ENCODE assay signal across 17 mouse cellular contexts in the genomic region with DNA sequence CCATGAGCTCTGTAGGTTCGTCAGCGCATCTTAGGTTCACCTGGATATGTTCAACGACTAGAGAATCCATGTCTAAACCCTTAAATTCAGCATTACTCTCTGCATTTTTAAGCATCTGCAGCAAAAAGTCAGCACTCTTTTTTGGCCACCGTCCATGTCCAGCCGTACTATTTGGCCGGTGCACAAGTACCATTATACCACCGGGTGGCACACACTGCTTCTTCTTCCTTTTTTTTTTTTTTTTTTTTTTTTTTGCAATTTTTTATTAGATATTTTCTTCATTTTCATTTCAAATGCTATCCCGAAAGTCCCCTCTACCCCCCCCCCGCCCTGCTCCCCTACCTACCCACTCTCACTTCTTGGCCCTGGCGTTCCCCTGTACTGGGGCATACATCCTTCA. TPM values are rescaled to one million over a fixed set of nuclear protein-coding genes. Genes with fewer than 3 reads are reported as not detected.
"Had no signal": no experiment of that assay in that cellular context is flagged by ENCODE, and none has a peak within 500 bp of the region (broad histone marks: within the 10 kb centered on the region; RNA-seq: fewer than 3 reads in every experiment).

No protein-coding gene starts in this region.

- H3K9ac ChIP-seq: kidney, embryonic 15.5 days; limb, embryonic 12.5 days; liver, embryonic 14.5 days; midbrain, embryonic 15.5 days; neural tube, embryonic 12.5 days had no signal

- H3K27ac ChIP-seq: kidney, embryonic 15.5 days; limb, embryonic 12.5 days; liver, embryonic 14.5 days; macrophage; midbrain, embryonic 15.5 days; neural tube, embryonic 12.5 days; stomach, postnatal 0 days had no signal

- H3K4me2 ChIP-seq: kidney, embryonic 15.5 days; limb, embryonic 12.5 days; midbrain, embryonic 11.5 days; midbrain, embryonic 15.5 days; neural tube, embryonic 12.5 days had no signal

- H3K9me3 ChIP-seq: kidney, embryonic 15.5 days; limb, embryonic 12.5 days; megakaryocyte, embryonic 14.5 days; midbrain, embryonic 15.5 days; neural tube, embryonic 12.5 days had no signal

- H3K27me3 ChIP-seq: limb, embryonic 12.5 days; midbrain, embryonic 15.5 days; neural tube, embryonic 12.5 days had no signal

- ATAC-seq: midbrain, embryonic 15.5 days had no signal

- H3K36me3 ChIP-seq: kidney, embryonic 15.5 days; limb, embryonic 12.5 days; midbrain, embryonic 15.5 days; neural tube, embryonic 12.5 days had no signal

- H3K4me3 ChIP-seq: kidney, embryonic 15.5 days; limb, embryonic 12.5 days; megakaryocyte, embryonic 14.5 days; midbrain, embryonic 15.5 days; neural tube, embryonic 12.5 days had no signal

- DNase-seq: kidney, adult 11 months; liver; lung, adult 18-20 months; lung, postnatal 10 days; thymus, adult 2 months; thymus, postnatal 25 days had no signal

- H3K4me1 ChIP-seq: kidney, embryonic 15.5 days; limb, embryonic 12.5 days; megakaryocyte, embryonic 14.5 days; midbrain, embryonic 15.5 days; neural tube, embryonic 12.5 days had no signal

RNA-seq across cellular contexts. Expression of a gene that starts 47.2 kb away (rescaled TPM):
- total RNA-seq: monocyte, adult 5-6 weeks; neutrophil, adult 5-6 weeks had no signal
- polyA plus RNA-seq: macrophage had no signal
